ENCODE assay signal across 8 mouse cellular contexts in genomic region chr11:35864981-35865604, GRCm38 (mm10). TPM values are rescaled to one million over a fixed set of nuclear protein-coding genes. Genes with fewer than 3 reads are reported as not detected.
A peak's percentile ranks its signal among the peaks of the same experiment; 100 is the strongest.
DNase-seq lines count a peak whose midpoint lies in the region; ATAC-seq and TF ChIP-seq lines count a peak whose summit lies in the region.

No protein-coding gene starts in this region.

- H3K27me3 ChIP-seq in embryonic facial prominence, embryonic 10.5 days (replicated peaks; ENCODE audit: low read depth, poor library complexity, severe bottlenecking): no peaks in the 10 kb centered on the region
- no peaks in the 10 kb centered on the region for H3K27me3 ChIP-seq in hindbrain, postnatal 0 days (ENCODE audit: insufficient read depth, low read length)
- H3K27me3 ChIP-seq in midbrain, embryonic 11.5 days (ENCODE audit: control insufficient read depth, insufficient read depth, low read length): no peaks in the 10 kb centered on the region

- WGBS in embryonic facial prominence, embryonic 10.5 days: 20% methylated on average over 9 of the region's 9 CpGs
- WGBS in hindbrain, postnatal 0 days: 9% methylated on average over 9 of the region's 9 CpGs
- WGBS in midbrain, embryonic 11.5 days: 11% methylated on average over 9 of the region's 9 CpGs

- H3K9ac ChIP-seq in hindbrain, postnatal 0 days (replicated peaks; ENCODE audit: low read length): no peak overlapping the region
- peak overlapping the region; percentile 59 for H3K9ac ChIP-seq in midbrain, embryonic 11.5 days (ENCODE audit: low read length)

- peak overlapping the region; percentile 89 for H3K27ac ChIP-seq in embryonic facial prominence, embryonic 10.5 days (replicated peaks)
- peak overlapping the region; percentile 78 for H3K27ac ChIP-seq in hindbrain, postnatal 0 days
- H3K27ac ChIP-seq in midbrain, embryonic 11.5 days (ENCODE audit: low read depth, low read length): peak overlapping the region; percentile 93

- peak overlapping the region; percentile 30; the same call in 1 of the 2 replicates for H3K4me2 ChIP-seq in hindbrain, postnatal 0 days (ENCODE audit: low read depth, low read length)
- peak overlapping the region; percentile 36 for H3K4me2 ChIP-seq in midbrain, embryonic 11.5 days

- no peaks in the 10 kb centered on the region for H3K9me3 ChIP-seq in embryonic facial prominence, embryonic 10.5 days
- no peaks in the 10 kb centered on the region for H3K9me3 ChIP-seq in hindbrain, postnatal 0 days (ENCODE audit: low read length)
- H3K9me3 ChIP-seq in midbrain, embryonic 11.5 days (ENCODE audit: control insufficient read depth, low read length): no peaks in the 10 kb centered on the region

- DNase-seq in cerebellum, postnatal 10 days: peak; percentile 67 to 74
- no peak for DNase-seq in cerebellum, adult 18-20 months
- DNase-seq in embryonic facial prominence, embryonic 10.5 days (ENCODE audit: low spot score): peak; percentile 90
- peak; percentile 92 for DNase-seq in hindbrain, postnatal 0 days (ENCODE audit: low spot score)
- DNase-seq in midbrain, embryonic 11.5 days (ENCODE audit: low spot score, missing footprints): peak; percentile 97
- DNase-seq in yolk sac, embryonic 10.5 days (ENCODE audit: low spot score): peak; percentile 50
- DNase-seq in cerebellum, postnatal 36 days: no peak
- no peak for DNase-seq in T-cell, adult 2 months (ENCODE audit: low spot score)

- H3K4me1 ChIP-seq in embryonic facial prominence, embryonic 10.5 days: peaks cover 33% of the 10 kb centered on the region
- H3K4me1 ChIP-seq in hindbrain, postnatal 0 days (ENCODE audit: insufficient read depth, low read length): peaks cover 23% of the 10 kb centered on the region
- peaks cover 27% of the 10 kb centered on the region for H3K4me1 ChIP-seq in midbrain, embryonic 11.5 days (ENCODE audit: control insufficient read depth, insufficient read depth, low read length)

- peak; percentile 87 for ATAC-seq in hindbrain, postnatal 0 days
- ATAC-seq in midbrain, embryonic 11.5 days (ENCODE audit: low FRiP score): peak; percentile 94

- no peak for TF ChIP-seq CTCF in hindbrain, postnatal 0 days (IDR thresholded peaks at IDR 0.05; ENCODE audit: low read depth)

- H3K36me3 ChIP-seq in embryonic facial prominence, embryonic 10.5 days (replicated peaks): peaks cover 32% of the 10 kb centered on the region
- H3K36me3 ChIP-seq in hindbrain, postnatal 0 days (ENCODE audit: insufficient read depth, low read length): peaks cover 15% of the 10 kb centered on the region; the same call in 1 of the 2 replicates
- peaks cover 4% of the 10 kb centered on the region for H3K36me3 ChIP-seq in midbrain, embryonic 11.5 days (ENCODE audit: control insufficient read depth, insufficient read depth, low read length)

- peak overlapping the region; percentile 44 for H3K4me3 ChIP-seq in embryonic facial prominence, embryonic 10.5 days
- H3K4me3 ChIP-seq in hindbrain, postnatal 0 days (ENCODE audit: low read length): no peak overlapping the region
- no peak overlapping the region for H3K4me3 ChIP-seq in midbrain, embryonic 11.5 days (ENCODE audit: low read depth, low read length)

RNA-seq across cellular contexts. Expression of gene Rars, which starts 30.8 kb away (rescaled TPM):
- 110 and 115 TPM in 2 replicates for polyA plus RNA-seq in embryonic facial prominence, embryonic 10.5 days (2016; fragmentation: Nextera tagmentation; extraction: Ambion mirVana)
- 27.4 and 30.0 TPM in 2 replicates for total RNA-seq in hindbrain, postnatal 0 days (2014; rRNA removed)
- 56.6 and 58.7 TPM in 2 replicates for polyA plus RNA-seq in hindbrain, postnatal 0 days (2015; fragmentation: Nextera tagmentation; extraction: Ambion mirVana)
- polyA plus RNA-seq in midbrain, embryonic 11.5 days (2014; fragmentation: Nextera tagmentation; extraction: Ambion mirVana): 116 and 122 TPM in 2 replicates

Comparison
In these comparisons a context has a peak if more than half of its experiments do, and no peak if none do; other contexts are left out.
1. DNase-seq: peak in cerebellum, postnatal 10 days (2 of 2), embryonic facial prominence, embryonic 10.5 days (single experiment), hindbrain, postnatal 0 days (single experiment), midbrain, embryonic 11.5 days (single experiment) and yolk sac, embryonic 10.5 days (single experiment); none in cerebellum, adult 18-20 months (0 of 2), cerebellum, postnatal 36 days (0 of 2) and T-cell, adult 2 months (single experiment).
2. Peak in every context shown above with its lines, with median percentiles within 50 percentile points of each other: H3K27ac ChIP-seq.